Mouse (Mus musculus): Measurements from ENCODE around the gene Apoa2. TPM values are rescaled to one million over a fixed set of nuclear protein-coding genes. Genes with fewer than 3 reads are reported as not detected.

Apoa2 gene
- polyA plus RNA-seq, 1 experiment from 2014 or later = 2.6 TPM

DNA sequence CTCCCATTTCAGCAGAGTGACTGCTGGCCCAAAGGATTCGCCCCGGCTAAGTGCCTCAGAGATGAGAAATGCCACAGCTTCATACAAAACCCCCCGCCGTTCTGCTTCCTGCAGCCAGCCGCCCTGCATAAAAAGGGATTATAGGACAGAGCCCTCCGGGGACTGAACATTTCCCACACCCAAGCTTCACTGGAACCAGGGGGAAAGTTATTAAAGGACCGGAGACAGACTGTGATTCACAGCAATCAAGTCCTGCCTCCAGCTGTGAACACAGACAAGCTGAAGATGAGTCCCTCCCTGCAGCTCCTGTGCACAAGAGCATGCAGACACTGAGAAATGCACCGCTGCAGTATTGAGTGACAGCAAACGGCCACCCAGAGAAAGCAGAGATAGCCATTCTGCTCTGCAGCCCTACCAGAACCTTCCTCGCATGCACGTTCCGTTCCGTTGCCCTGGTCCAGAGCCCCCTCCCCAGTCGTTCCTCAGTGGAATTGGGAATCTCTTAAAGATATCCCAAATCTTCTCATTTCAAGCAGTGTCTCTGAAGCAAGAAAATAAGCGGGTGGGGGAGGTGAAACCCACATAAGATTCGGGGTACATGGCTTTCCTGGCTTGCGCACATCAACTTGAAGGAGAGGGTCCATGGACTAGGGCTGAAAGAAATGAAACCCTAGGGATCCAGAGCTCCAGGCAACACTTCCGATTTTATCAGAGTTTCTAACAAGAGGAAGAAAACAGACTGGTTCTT lies 31.6 kb upstream of the Apoa2 start:
- Histone ChIP-seq H3K9ac (peak overlapping the region; percentile 21; the same call in 1 of the 2 replicates), H3K4me2 (peak overlapping the region; percentile 47), H3K4me3 (peak overlapping the region; percentile 24), H3K27ac (no peak overlapping the region), H3K36me3 (ENCODE audit: poor library complexity, severe bottlenecking) (no peaks in the 10 kb centered on the region), H3K27me3 (peaks cover 80% of the 10 kb centered on the region), H3K4me1 (peaks cover 42% of the 10 kb centered on the region), H3K9me3 (replicated peaks) (no peaks in the 10 kb centered on the region)
- 5% methylated on average over 18 of the region's 18 CpGs for WGBS
- 0 out of 2 replicates have a peak, but pooled peaks have one; percentile 16 for ATAC-seq

DNA sequence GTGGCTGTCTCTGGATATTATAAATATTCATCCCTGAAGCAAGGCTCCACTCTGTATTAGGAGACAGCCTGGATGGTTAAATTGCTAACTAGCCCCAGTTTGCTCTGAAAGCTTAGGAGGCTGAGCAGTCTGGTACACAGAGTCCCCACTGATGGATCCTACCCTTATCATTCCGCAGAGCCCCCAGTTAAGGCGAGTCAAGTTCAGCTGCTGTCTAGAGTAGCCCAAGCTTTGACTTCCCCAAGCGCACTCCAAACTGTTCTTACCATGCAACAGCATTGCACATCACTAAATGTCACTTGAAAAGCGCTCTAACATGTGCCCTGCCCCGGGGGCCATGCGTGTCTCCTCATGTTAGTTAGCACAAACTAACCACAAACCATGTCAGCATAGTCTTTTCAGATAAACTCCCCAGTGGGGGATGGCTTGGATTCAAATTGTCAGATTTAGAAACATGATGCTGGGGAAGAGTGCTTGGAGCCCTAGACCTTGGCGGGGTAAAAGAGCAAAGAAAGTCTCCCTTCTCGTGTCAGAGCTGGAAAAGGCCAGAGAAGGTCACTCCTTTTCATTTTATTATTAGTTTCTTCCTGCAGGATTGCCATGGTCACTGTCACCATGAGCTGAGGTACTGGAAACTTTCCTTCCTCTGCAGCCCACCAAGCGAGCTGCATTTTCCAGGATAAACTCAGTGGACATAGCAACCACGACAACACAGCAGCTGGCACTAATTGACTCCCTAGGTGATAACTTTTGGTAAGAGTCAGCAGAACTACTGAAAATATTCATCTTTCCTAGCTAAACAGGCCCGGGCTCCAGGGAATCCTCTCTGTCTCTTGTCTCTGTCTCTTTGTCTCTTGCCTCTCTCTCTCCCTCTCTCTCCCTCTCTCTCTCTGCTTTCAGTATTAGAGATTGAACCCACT lies 30.7 kb upstream of the Apoa2 start:
- Histone ChIP-seq H3K27ac (no peak overlapping the region), H3K36me3 (ENCODE audit: poor library complexity, severe bottlenecking) (no peaks in the 10 kb centered on the region), H3K27me3 (peaks cover 78% of the 10 kb centered on the region), H3K4me2 (0 out of 2 replicates have a peak overlapping the region, but pooled peaks have one; percentile 47), H3K9me3 (replicated peaks) (no peaks in the 10 kb centered on the region), H3K9ac (no peak overlapping the region), H3K4me3 (peak overlapping the region; percentile 24), H3K4me1 (peaks cover 34% of the 10 kb centered on the region)
- 27% methylated on average over 11 of the region's 11 CpGs for WGBS
- ATAC-seq = no peak

DNA sequence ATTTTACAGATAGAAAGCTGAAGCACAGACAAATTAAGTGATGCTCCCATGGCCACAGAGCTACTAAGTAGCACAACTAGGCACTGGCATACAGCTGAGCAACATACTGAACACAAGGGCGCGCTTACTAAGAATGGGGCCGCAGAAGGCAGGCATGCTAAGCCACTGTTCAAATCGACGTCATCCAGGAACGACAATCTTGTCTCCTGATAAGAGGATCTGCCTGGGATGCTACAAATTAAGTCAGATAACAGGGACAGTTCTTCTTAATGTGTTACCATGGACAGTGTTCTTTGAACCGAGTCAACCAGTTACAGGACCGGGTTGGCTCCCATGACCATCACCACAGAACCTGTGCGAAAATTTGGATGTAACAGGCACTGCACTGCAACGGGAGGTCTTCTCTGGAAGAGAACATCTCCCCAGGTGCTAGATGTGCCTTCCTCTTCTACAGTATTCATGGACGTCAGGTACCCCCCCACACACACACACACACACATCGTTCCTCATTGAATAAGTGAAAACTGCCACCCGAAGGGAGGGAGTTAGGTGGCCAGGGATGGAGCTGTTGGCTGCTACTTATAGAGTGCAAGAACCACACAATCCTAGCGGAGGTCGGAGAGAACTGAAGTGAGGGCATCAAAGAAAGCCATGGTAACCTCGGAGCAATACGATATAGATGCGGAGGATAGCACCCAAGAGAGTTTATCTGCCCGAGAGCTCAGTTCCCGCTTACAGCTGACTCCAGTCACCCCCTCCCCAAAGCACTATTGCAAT lies 29.6 kb upstream of the Apoa2 start:
- peak; percentile 7; the same call in 1 of the 2 replicates for ATAC-seq
- H3K36me3 ChIP-seq (ENCODE audit: poor library complexity, severe bottlenecking) = no peaks in the 10 kb centered on the region
- H3K9me3 ChIP-seq (replicated peaks) = no peaks in the 10 kb centered on the region
- peak overlapping the region; percentile 59 for H3K4me3 ChIP-seq
- H3K4me1 ChIP-seq = peaks cover 27% of the 10 kb centered on the region
- peak overlapping the region; percentile 68 for H3K9ac ChIP-seq
- no peak overlapping the region for H3K27ac ChIP-seq
- WGBS = 5% methylated on average over 20 of the region's 20 CpGs
- H3K4me2 ChIP-seq = peak overlapping the region; percentile 97
- H3K27me3 ChIP-seq = peaks cover 71% of the 10 kb centered on the region

DNA sequence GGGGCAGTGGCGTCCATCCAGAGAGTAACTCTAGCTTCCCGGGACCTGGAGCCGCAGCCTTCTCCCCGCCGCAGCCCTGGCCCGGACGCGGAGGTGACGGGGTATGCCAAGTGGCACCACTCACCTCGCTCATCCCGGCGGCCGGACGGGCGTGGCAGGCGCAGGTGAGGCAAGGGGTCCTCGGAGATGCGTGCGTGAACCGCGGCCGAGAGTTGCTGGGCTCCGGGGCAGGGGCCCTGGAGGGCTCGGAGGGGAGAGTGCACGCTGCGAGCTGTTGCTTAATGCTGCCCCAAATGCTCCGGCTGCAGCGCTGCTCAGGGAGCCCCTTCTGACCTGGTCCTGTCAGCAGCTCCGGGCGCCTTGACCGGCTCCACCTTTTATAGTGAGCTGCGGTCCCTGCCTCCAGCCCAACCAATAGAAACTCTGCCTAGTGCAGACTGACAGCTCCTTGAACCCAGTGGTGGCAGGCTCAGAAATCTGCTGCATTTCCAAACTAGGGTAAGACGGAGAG lies 28.9 kb upstream of the Apoa2 start, which contains the start of gene Pcp4l1:
Gene Pcp4l1 (minus strand): TSS at position 382 of the 511 bp plus-strand sequence.
- ATAC-seq = peak; percentile 89
- peak within 1 kb of the TSS; percentile 97 for H3K4me2 ChIP-seq
- WGBS = 0% methylated on average over 33 of the region's 33 CpGs
- peak within 1 kb of the TSS; percentile 59 for H3K4me3 ChIP-seq
- no peaks in the 10 kb centered on the region for H3K36me3 ChIP-seq (ENCODE audit: poor library complexity, severe bottlenecking)
- no peak within 1 kb of the TSS for H3K27ac ChIP-seq
- peaks cover 70% of the 10 kb centered on the region for H3K27me3 ChIP-seq
- no peaks in the 10 kb centered on the region for H3K9me3 ChIP-seq (replicated peaks)
- peaks cover 27% of the 10 kb centered on the region for H3K4me1 ChIP-seq
- peak within 1 kb of the TSS; percentile 68 for H3K9ac ChIP-seq

DNA sequence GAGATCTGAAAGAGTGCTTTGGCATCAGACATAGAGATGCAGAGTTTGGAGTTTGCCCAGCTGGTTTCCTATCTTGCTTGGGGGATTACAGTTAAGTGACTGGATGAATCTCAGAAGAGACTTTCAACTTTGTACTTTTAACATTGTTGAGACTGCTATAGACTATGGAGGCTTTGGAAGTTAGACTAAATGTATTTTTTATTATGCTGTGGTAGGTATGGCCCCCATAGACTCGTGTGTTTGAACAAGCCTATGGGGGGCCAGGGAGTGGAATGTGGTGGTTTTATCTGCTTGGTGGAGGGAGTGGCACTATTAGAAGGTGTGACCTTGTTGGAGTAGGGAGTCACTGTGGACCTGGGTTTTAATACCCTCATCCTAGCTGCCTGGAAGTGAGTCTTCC lies 25.3 kb upstream of the Apoa2 start:
- Histone ChIP-seq H3K4me2 (no peak overlapping the region), H3K4me1 (peaks cover 12% of the 10 kb centered on the region), H3K27me3 (peaks cover 34% of the 10 kb centered on the region), H3K27ac (no peak overlapping the region), H3K9me3 (replicated peaks) (no peaks in the 10 kb centered on the region), H3K36me3 (ENCODE audit: poor library complexity, severe bottlenecking) (no peaks in the 10 kb centered on the region), H3K9ac (no peak overlapping the region), H3K4me3 (no peak overlapping the region)
- 58% methylated on average over 1 of the region's 1 CpGs for WGBS
- no peak for ATAC-seq

DNA sequence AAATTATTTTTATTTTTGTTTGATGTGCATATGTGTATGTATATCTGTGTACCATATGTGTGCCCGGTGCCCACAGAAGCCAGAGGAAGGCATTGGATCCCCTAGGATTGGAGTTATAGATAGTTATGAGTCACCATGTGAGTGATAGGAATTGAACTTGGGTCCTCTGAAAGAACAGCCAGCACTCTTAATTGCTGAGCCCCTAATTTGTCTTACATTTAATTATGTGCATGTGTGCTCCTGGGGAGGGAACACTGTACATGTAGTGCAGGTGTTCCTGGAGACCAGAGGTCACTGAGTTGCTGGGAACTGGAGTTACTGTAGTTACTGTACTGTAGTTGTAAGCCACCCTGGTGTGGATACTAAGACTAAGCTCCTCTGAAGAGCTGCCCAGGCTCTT lies 24.1 kb upstream of the Apoa2 start:
- WGBS = 95% methylated on average over 1 of the region's 1 CpGs
- Histone ChIP-seq H3K36me3 (ENCODE audit: poor library complexity, severe bottlenecking) (no peaks in the 10 kb centered on the region), H3K9ac (no peak overlapping the region), H3K4me1 (peaks cover 6% of the 10 kb centered on the region), H3K27me3 (peaks cover 21% of the 10 kb centered on the region), H3K9me3 (replicated peaks) (no peaks in the 10 kb centered on the region), H3K4me3 (no peak overlapping the region), H3K27ac (no peak overlapping the region), H3K4me2 (no peak overlapping the region)
- ATAC-seq = no peak

DNA sequence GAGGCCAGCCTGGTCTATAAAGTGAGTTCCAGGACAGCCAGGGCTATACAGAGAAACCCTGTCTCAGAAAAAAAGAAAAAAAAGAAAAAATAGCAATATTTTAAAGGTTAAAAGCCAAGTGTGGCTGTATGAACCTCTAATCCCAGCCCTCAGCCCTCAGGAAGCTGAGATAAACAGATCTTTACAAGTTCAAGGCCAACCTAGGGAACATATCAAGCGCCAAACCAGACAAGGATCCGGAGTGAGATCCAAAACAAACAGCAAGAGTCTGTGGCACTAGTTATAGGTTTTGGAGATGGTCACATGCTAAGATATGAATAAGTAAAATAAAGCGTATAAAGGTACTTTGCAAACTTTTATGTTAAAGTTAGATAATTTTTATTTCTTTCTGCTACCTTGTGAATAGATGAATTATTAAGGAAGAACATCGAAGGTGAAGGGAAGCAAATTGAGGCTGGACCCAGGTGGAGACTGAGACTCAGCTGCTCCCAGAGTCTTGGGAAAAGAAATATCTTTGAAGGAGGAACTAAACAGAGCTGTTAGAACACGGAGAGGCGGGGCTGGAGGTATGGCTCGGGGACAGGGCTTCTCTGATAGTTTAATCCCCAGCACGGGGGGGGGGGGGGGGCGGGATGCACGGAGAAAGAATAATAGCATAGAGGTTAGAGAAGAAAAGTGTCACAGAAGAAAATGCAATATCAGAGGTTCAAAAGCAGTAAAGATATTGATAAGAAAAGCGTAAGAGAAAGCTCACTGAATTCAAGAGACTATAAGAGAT lies 21.2 kb upstream of the Apoa2 start:
- H3K27me3 ChIP-seq = 0 out of 2 replicates have a peak, but pooled peaks cover 3% of the 10 kb centered on the region
- H3K36me3 ChIP-seq (ENCODE audit: poor library complexity, severe bottlenecking) = no peaks in the 10 kb centered on the region
- 64% methylated on average over 9 of the region's 11 CpGs for WGBS
- no peak overlapping the region for H3K9ac ChIP-seq
- no peaks in the 10 kb centered on the region for H3K4me1 ChIP-seq
- no peak overlapping the region for H3K4me3 ChIP-seq
- no peaks in the 10 kb centered on the region for H3K9me3 ChIP-seq (replicated peaks)
- no peak overlapping the region for H3K4me2 ChIP-seq
- no peak for ATAC-seq
- no peak overlapping the region for H3K27ac ChIP-seq

DNA sequence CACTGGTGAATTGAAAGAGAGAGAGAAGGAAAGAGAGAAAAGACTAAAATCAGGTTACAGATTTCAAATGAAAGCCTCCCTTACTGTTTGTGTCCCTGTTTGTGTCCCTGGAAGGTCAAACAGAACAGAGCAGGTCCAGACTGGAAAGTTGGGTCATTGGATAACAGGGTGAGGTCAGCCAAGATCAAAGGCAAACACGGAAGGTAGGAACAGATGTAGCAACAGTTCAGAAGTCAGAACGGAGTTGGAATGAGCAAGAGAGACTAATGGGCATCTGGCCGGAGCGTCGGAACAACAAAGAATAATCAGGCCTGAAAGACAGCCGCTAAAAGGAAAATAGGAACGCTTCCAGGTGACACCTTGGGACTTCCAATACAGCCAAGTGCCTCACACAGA lies 20.6 kb upstream of the Apoa2 start:
- no peak for ATAC-seq
- Histone ChIP-seq H3K4me2 (no peak overlapping the region), H3K27ac (no peak overlapping the region), H3K9ac (no peak overlapping the region), H3K4me1 (no peaks in the 10 kb centered on the region), H3K36me3 (ENCODE audit: poor library complexity, severe bottlenecking) (no peaks in the 10 kb centered on the region), H3K27me3 (0 out of 2 replicates have a peak, but pooled peaks cover 3% of the 10 kb centered on the region), H3K4me3 (no peak overlapping the region), H3K9me3 (replicated peaks) (no peaks in the 10 kb centered on the region)
- WGBS = 69% methylated on average over 7 of the region's 7 CpGs

DNA sequence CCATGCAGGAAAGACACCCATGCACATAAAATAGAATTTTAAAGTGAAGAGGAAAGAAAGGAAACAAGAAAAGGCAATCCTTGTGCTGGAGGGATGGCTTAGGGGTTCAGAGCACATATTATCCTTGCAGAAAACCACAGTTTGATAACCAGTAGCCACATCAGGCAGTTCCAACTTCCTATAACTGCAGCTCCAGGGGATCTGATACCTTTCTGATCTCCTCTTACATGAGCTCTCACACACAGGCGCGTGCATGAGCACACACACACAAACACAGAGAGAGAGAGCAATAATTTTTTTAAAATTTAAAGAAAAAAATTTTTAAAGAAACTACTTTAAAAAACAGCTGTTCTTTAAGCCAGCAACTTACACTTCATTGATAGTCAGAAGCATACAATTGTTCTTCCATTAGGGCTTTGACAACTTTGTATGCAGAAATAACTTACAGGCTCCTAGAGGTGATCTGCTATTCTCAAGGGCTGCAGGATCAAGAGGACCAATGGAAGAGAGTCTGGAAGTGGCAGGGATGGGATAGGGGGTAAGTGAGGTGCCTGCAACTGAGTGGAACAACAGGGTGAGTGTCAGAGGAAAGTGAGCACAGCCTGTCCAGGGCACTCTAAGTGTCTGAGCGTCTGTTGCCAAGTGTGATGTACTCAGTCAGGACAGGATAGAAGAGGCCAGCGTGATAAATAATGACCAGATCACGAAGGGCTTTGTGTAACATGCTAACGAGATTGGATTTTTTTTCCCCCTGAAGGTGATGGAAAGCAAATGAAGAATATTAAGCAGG lies 19.0 kb upstream of the Apoa2 start:
- H3K9me3 ChIP-seq (replicated peaks) = no peaks in the 10 kb centered on the region
- no peak overlapping the region for H3K4me2 ChIP-seq
- H3K27me3 ChIP-seq = 0 out of 2 replicates have a peak, but pooled peaks cover under 1% of the 10 kb centered on the region
- no peak overlapping the region for H3K9ac ChIP-seq
- no peak for ATAC-seq
- H3K4me1 ChIP-seq = no peaks in the 10 kb centered on the region
- WGBS = 55% methylated on average over 6 of the region's 6 CpGs
- H3K4me3 ChIP-seq = no peak overlapping the region
- no peak overlapping the region for H3K27ac ChIP-seq
- no peaks in the 10 kb centered on the region for H3K36me3 ChIP-seq (ENCODE audit: poor library complexity, severe bottlenecking)

DNA sequence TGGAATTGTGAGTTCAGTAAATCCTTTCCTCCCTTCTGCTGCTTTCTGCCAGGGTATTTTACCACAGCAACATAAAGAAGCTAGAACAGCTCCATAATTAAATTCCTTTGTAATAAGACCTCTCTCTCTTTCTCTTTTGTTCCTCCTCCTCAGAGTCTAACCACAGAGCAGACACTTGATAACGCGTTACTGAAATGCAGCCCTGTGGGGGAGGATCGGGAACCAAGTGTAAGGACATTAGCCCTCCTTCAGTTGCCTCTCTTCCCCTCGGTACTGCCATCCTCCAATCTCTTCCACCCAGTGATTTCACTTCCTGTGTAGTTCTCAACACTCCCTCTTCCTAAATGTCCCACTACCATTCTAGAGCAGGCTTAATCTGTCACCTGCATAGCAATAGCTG lies 15.4 kb upstream of the Apoa2 start:
- no peak for ATAC-seq
- Histone ChIP-seq H3K27me3 (no peaks in the 10 kb centered on the region), H3K36me3 (ENCODE audit: poor library complexity, severe bottlenecking) (no peaks in the 10 kb centered on the region), H3K4me1 (no peaks in the 10 kb centered on the region), H3K4me3 (no peak overlapping the region), H3K4me2 (no peak overlapping the region), H3K9ac (no peak overlapping the region), H3K9me3 (replicated peaks) (no peaks in the 10 kb centered on the region), H3K27ac (no peak overlapping the region)
- 18% methylated on average over 4 of the region's 4 CpGs for WGBS

All from forebrain, embryonic 13.5 days (tissue).